Mouse (Mus musculus): ENCODE measurements at regions not wholly inside any gene's neighbourhood (a gene's known extent, or its start where the extent isn't known, plus 50 kb on each side); places are given as distances from the start of the nearest gene placed in this dataset.

- Histone ChIP-seq H3K9ac (ENCODE audit: low read depth, poor library complexity, severe bottlenecking) (no peak overlapping the region), H3K4me1 (ENCODE audit: control insufficient read depth, insufficient read depth, low read length) (no peaks in the 10 kb centered on the region), H3K27me3 (ENCODE audit: control insufficient read depth, insufficient read depth, low read length, poor library complexity, severe bottlenecking) (no peaks in the 10 kb centered on the region), H3K4me3 (ENCODE audit: low read depth, low read length) (no peak overlapping the region), H3K9me3 (replicated peaks; ENCODE audit: control insufficient read depth, insufficient read depth, low read length, poor library complexity, severe bottlenecking) (no peaks in the 10 kb centered on the region), H3K27ac (ENCODE audit: insufficient read depth, low read length) (no peak overlapping the region), H3K36me3 (ENCODE audit: control insufficient read depth, insufficient read depth, low read length, poor library complexity, severe bottlenecking) (no peaks in the 10 kb centered on the region)
- TF ChIP-seq POLR2A (IDR thresholded peaks at IDR 0.05; ENCODE audit: insufficient read depth, low read length) (no peak), EP300 (IDR thresholded peaks at IDR 0.05; ENCODE audit: insufficient read depth, low read depth, low read length) (no peak), CTCF (IDR thresholded peaks at IDR 0.05; ENCODE audit: low read depth, low read length) (peak; percentile 48)
Observed at GRCm38 (mm10) chrX:68585246-68585645, 93.1 kb upstream of the Fmr1 start.

- no peak overlapping the region for H3K9ac ChIP-seq (ENCODE audit: low read depth, poor library complexity, severe bottlenecking)
- no peaks in the 10 kb centered on the region for H3K27me3 ChIP-seq (ENCODE audit: control insufficient read depth, insufficient read depth, low read length, poor library complexity, severe bottlenecking)
- no peaks in the 10 kb centered on the region for H3K36me3 ChIP-seq (ENCODE audit: control insufficient read depth, insufficient read depth, low read length, poor library complexity, severe bottlenecking)
- H3K4me3 ChIP-seq (ENCODE audit: low read depth, low read length) = no peak overlapping the region
- H3K9me3 ChIP-seq (replicated peaks; ENCODE audit: control insufficient read depth, insufficient read depth, low read length, poor library complexity, severe bottlenecking) = no peaks in the 10 kb centered on the region
- H3K4me1 ChIP-seq (ENCODE audit: control insufficient read depth, insufficient read depth, low read length) = no peaks in the 10 kb centered on the region
- H3K27ac ChIP-seq (ENCODE audit: insufficient read depth, low read length) = no peak overlapping the region
- no peak for TF ChIP-seq EP300 (IDR thresholded peaks at IDR 0.05; ENCODE audit: insufficient read depth, low read depth, low read length)
- TF ChIP-seq CTCF (IDR thresholded peaks at IDR 0.05; ENCODE audit: low read depth, low read length) = no peak
- TF ChIP-seq POLR2A (IDR thresholded peaks at IDR 0.05; ENCODE audit: insufficient read depth, low read length) = no peak
Observed at GRCm38 (mm10) chrX:68622141-68622540, 56.2 kb upstream of the Fmr1 start.

Data from ES-Bruce4 (cell line).